Mouse (Mus musculus): ENCODE measurements at regions not wholly inside any gene's neighbourhood (a gene's known extent, or its start where the extent isn't known, plus 50 kb on each side); places are given as distances from the start of the nearest gene placed in this dataset.

GRCm38 (mm10) chr1:35523790-35524362 lies 544.3 kb upstream of the Hs6st1 start:
- TF ChIP-seq GATA1 (IDR thresholded peaks at IDR 0.05; ENCODE audit: borderline replicate concordance, low read length) (no peak), FLI1 (IDR thresholded peaks at IDR 0.05; ENCODE audit: low read length) (no peak)

Data from megakaryocyte, embryonic 14.5 days (primary cell).